In the genomic region with DNA sequence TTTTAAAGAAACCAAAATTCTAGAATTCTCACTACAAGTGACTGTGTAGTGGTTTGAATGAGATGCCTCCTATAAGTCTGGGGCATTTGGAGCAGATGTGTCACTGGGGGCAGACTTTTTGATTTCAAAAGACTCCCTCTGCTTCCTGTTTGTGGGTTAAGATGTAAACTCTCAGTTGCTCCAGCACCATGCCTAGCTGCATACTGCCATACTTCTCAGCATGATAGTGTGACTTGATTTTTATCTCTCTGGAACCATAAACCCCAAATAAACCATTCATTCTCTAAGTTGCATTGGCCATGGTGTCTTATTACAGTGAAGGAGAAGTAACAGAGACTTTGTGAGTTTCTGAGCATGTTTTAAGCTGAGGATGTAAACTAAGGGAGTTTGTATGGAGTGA, we compare ENCODE assay signal across 32 mouse cellular contexts.
"Had no signal": no experiment of that assay in that cellular context is flagged by ENCODE, and none has a peak within 500 bp of the region (broad histone marks: within the 10 kb centered on the region; RNA-seq: fewer than 3 reads in every experiment).

No protein-coding gene starts in this region.

- H3K4me3 ChIP-seq: limb, embryonic 10.5 days; limb, embryonic 12.5 days; limb, embryonic 13.5 days; limb, embryonic 15.5 days; liver, embryonic 12.5 days; liver, embryonic 13.5 days; liver, embryonic 15.5 days; lung, embryonic 15.5 days; megakaryocyte, embryonic 14.5 days; midbrain, embryonic 10.5 days; midbrain, embryonic 12.5 days; midbrain, embryonic 13.5 days; midbrain, embryonic 15.5 days; myocyte; neural tube, embryonic 12.5 days had no signal

- H3K4me1 ChIP-seq: megakaryocyte, embryonic 14.5 days; midbrain, embryonic 15.5 days had no signal

- H3K4me2 ChIP-seq: limb, embryonic 12.5 days; limb, embryonic 13.5 days; limb, embryonic 15.5 days; liver, embryonic 11.5 days; liver, embryonic 12.5 days; liver, embryonic 13.5 days; liver, embryonic 15.5 days; lung, embryonic 14.5 days; lung, embryonic 15.5 days; midbrain, embryonic 11.5 days; midbrain, embryonic 12.5 days; midbrain, embryonic 13.5 days; midbrain, embryonic 15.5 days; neural tube, embryonic 12.5 days had no signal

- H3K27ac ChIP-seq: limb, embryonic 10.5 days; limb, embryonic 12.5 days; limb, embryonic 13.5 days; limb, embryonic 15.5 days; liver, embryonic 12.5 days; liver, embryonic 13.5 days; liver, embryonic 14.5 days; liver, embryonic 15.5 days; lung, embryonic 15.5 days; macrophage; midbrain, embryonic 10.5 days; midbrain, embryonic 12.5 days; midbrain, embryonic 13.5 days; midbrain, embryonic 15.5 days; neural tube, embryonic 12.5 days had no signal

- H3K27me3 ChIP-seq: limb, embryonic 12.5 days; limb, embryonic 13.5 days; limb, embryonic 15.5 days; liver, embryonic 12.5 days; liver, embryonic 13.5 days; liver, embryonic 15.5 days; lung, embryonic 15.5 days; midbrain, embryonic 12.5 days; midbrain, embryonic 13.5 days; midbrain, embryonic 15.5 days; neural tube, embryonic 12.5 days had no signal

- ATAC-seq: liver, embryonic 12.5 days; liver, postnatal 0 days; lung, postnatal 0 days; midbrain, embryonic 13.5 days; midbrain, embryonic 15.5 days; midbrain, embryonic 16.5 days had no signal

- H3K36me3 ChIP-seq: limb, embryonic 10.5 days; limb, embryonic 12.5 days; limb, embryonic 13.5 days; limb, embryonic 15.5 days; liver, embryonic 12.5 days; liver, embryonic 13.5 days; liver, embryonic 15.5 days; lung, embryonic 15.5 days; midbrain, embryonic 10.5 days; midbrain, embryonic 12.5 days; midbrain, embryonic 13.5 days; midbrain, embryonic 15.5 days; neural tube, embryonic 12.5 days had no signal

- DNase-seq: left cerebral cortex, postnatal 4 days; liver; liver, embryonic 13.5 days; liver, postnatal 0 days; lung, adult 18-20 months; lung, adult 2 months; lung, embryonic 14.5 days; lung, postnatal 10 days; lung, postnatal 14 days; lung, postnatal 36 days; lung, postnatal 4 days; midbrain, embryonic 14.5 days had no signal

- H3K9me3 ChIP-seq: limb, embryonic 10.5 days; limb, embryonic 15.5 days; liver, embryonic 12.5 days; liver, embryonic 13.5 days; liver, embryonic 15.5 days; lung, embryonic 15.5 days; midbrain, embryonic 13.5 days; midbrain, embryonic 15.5 days had no signal

- H3K9ac ChIP-seq: limb, embryonic 12.5 days; limb, embryonic 13.5 days; limb, embryonic 15.5 days; liver, embryonic 12.5 days; liver, embryonic 13.5 days; liver, embryonic 14.5 days; liver, embryonic 15.5 days; liver, postnatal 0 days; lung, embryonic 14.5 days; lung, embryonic 15.5 days; midbrain, embryonic 12.5 days; midbrain, embryonic 13.5 days; midbrain, embryonic 15.5 days; neural tube, embryonic 12.5 days had no signal
